Mouse (Mus musculus): ENCODE results near the gene Kcne4. TPM values are rescaled to one million over a fixed set of nuclear protein-coding genes. Genes with fewer than 3 reads are reported as not detected.

Kcne4 gene
- total RNA-seq, 2 experiments from 2014 or later: 0.30 to 0.84 TPM

GRCm38 (mm10) chr1:78854306-78854705, 37.7 kb downstream of the Kcne4 start:
- intact Hi-C loops (cut with DNase I): no loop called here
- DNase-seq: no peak

GRCm38 (mm10) chr1:78859573-78859972, 43.0 kb downstream of the Kcne4 start:
- no peak for DNase-seq
- intact Hi-C loops (cut with DNase I): no loop called here

DNA sequence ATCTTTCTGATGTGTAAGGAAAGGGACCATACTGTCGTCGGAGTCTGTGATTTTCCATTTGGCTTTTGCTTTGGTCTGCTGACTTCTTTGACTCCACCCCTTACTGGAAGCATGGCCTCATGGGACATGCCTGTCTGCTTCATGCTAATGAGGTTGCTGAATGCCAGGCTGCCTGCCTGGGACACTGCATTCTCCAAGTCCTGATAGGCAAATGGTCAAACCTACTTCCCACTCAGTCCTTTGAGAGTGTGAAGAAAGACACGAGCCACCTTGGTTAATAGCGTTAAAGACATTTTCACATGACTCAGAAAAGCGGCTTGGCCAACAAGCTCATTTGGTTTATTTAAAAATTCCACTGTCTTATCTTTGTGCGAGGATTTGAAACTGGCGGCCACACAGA, 43.5 kb downstream of the Kcne4 start:
- DNase-seq: no peak
- intact Hi-C loops (cut with DNase I): no loop called here

DNA sequence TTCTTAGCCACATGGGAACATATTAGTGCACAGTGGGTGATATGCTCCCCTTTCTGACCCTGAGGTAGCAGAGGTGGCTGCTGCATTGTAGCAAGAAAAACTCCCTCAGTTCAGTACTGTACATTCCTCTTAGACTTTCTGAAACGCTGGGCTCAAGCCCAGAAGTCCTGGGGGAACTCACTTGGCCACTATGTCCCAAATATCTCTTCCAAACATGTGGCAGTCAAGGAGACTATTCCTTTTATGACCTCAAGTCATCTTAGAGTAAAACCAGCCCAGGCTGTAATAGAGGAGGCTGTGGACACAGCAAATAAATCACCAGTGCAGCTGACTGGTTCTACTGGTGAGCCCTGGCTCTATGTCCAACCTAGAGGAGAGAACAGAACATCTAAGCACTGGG, 45.7 kb downstream of the Kcne4 start:
- DNase-seq: peak in 1 of 2 experiments; percentile 26
- intact Hi-C loops (cut with DNase I): no loop called here

DNA sequence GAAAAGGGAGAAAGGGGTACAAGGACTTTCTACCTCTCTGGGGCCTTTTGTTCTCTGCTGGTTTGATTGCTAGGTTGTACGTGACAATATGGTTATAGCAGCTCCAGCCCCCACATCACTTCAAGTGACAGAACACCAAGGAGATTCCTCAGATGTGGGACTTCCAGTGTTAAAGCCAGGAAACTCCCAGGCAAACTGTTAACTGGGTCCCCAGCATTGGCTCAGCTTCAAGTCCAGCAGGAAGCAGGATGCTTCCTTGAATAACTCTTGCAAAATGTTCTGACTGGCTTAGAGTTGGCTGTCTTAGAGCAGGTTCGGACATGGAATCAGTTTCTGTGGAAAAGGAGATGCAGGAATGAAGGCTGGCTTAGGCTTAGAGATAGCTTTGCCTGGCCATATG, 47.3 kb downstream of the Kcne4 start:
- intact Hi-C loops (cut with DNase I): no loop called here
- peak in 1 of 2 experiments; percentile 13 for DNase-seq

GRCm38 (mm10) chr1:78864351-78864750, 47.8 kb downstream of the Kcne4 start:
- intact Hi-C loops (cut with DNase I): no loop called here
- peak; percentile 20 to 23 for DNase-seq

GRCm38 (mm10) chr1:78864799-78865346, 48.3 kb downstream of the Kcne4 start:
- DNase-seq: no peak
- intact Hi-C loops (cut with DNase I): no loop called here

GRCm38 (mm10) chr1:78865991-78866390, 49.4 kb downstream of the Kcne4 start:
- DNase-seq: no peak
- intact Hi-C loops (cut with DNase I): no loop called here

DNA sequence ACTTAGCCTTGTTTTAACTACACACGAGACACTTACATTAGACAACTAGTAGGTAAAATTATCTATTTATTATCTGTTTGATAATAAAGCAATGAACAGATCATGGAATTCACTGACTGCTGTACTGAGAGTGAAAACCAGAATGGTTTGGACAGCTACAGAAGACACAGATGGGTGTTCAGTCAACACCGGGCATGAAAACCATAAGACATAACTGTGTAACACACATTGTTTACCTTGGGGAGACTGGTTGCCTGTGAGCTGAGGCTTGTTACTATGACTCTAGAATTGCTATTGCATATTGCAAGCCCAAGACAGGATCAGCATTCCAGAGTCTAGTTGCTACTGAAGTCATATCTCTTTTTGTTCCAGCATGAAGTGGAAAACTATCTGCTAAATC, 49.9 kb downstream of the Kcne4 start:
- intact Hi-C loops (cut with DNase I): no loop called here
- no peak for DNase-seq

Other genes starting within 250 kb of the Kcne4 start
- 10 to 100 TPM in 1 of 2 experiments, 1 to 10 TPM in 1; 7.8 to 11.2 TPM for gene Acsl3, start 158.9 kb upstream of the Kcne4 start, total RNA-seq (2021)
- 1 to 10 TPM; 1.2 to 1.4 TPM for gene Utp14b, start 158.7 kb upstream of the Kcne4 start, total RNA-seq (2021)